Mouse (Mus musculus): ENCODE data around the gene Stx4a.
"Not testable (repeated sequence)": the region's sequence is repeated elsewhere in the genome, so short reads cannot be mapped to it uniquely, and the experiment has no call there.

Stx4a gene

GRCm38 (mm10) chr7:127824176-127824871 lies at the start of gene Stx4a, which contains the start of gene Stx1b:
Gene Stx4a, plus strand, starts transcription at chr7:127824294.
Gene Stx1b, minus strand, starts transcription at chr7:127824549.
- DNase-seq, result no peak

- not testable (repeated sequence) for DNase-seq
These were observed 48.3 kb upstream of the Stx4a start for GRCm38 (mm10) chr7:127775837-127776236.

DNA sequence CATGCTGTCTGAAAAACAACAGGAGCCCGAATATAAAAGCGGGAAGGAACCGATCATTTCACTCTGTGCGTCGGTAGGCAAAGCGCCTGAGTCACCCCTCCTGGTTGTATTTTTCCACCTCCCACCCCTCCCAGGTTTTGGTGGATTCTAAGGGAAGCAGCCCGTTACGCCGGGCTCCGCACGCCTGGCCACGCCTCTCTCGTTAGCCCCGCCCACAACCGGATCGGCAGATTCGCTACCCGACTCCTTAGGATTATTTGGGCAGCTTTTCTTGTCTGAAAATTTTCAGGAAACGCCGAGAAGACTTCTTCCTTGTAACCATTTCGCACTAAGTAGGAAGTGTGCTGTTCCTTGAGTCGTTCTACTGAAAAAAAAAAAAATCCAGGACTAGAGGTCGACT lies 47.7 kb upstream of the Stx4a start, which contains the start of gene Setd1a:
Gene Setd1a, plus strand, starts transcription at position 245 of the 400 bp plus-strand sequence.
- DNase-seq, result peak; percentile 71 to 88

DNA sequence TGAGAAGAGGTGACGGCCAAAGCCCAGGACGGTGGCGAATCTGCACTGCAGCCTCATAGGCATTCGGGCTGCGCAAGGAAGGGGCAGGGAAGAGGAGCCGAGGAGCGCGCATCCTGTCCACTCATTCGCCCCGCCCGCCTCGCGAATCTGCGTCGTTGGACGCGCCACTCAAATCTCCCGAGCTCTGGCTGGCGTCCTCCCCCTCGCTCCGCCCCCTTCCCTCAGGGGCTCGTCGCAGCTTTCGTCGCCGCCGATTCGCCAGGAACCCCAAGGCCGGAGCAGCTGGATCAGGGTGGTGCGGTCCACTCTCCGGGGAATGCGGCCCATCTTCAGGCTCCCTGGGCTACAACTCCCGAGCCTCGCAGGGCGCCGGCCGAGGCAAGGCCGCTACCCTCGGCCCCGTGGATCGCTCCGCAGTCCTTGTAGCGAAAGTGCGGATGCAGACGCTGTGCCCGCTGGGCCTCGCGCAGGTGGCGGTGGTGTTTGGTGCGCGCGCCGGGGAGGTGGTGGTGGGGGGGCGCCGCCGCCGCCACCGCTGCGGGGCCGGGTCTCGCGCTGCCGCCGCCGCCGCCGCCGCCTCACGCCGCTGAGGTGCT lies 47.1 kb upstream of the Stx4a start:
- peak; percentile 92 to 95 for DNase-seq

GRCm38 (mm10) chr7:127777474-127778266 lies 46.4 kb upstream of the Stx4a start:
- peak; percentile 45 to 57 for DNase-seq

- no peak for DNase-seq
These were observed 45.7 kb upstream of the Stx4a start for GRCm38 (mm10) chr7:127778350-127778749.

DNA sequence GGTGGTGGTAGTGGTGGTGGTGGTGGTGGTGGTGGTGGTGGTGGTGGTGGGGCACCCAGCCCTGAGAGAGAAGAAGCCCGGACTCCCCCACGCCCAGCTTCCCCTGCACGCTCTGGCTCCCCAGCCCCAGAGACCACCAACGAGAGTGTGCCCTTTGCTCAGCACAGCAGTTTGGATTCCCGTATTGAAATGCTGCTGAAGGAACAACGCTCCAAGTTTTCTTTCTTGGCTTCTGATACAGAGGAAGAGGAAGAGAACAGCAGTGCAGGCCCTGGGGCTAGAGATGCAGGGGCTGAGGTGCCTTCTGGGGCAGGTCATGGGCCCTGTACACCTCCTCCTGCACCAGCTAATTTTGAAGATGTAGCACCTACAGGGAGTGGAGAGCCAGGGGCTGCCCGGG lies 38.8 kb upstream of the Stx4a start, which contains the start of gene Gm49388:
Gene Gm49388, plus strand, starts transcription at position 301 of the 400 bp plus-strand sequence.
- DNase-seq, result no peak

- DNase-seq, result no peak
These were observed 26.8 kb upstream of the Stx4a start for GRCm38 (mm10) chr7:127797076-127797845.

- DNase-seq, result no peak
These were observed 25.5 kb upstream of the Stx4a start for GRCm38 (mm10) chr7:127798591-127798990.

GRCm38 (mm10) chr7:127799211-127799610 lies 24.9 kb upstream of the Stx4a start:
- no peak for DNase-seq

DNA sequence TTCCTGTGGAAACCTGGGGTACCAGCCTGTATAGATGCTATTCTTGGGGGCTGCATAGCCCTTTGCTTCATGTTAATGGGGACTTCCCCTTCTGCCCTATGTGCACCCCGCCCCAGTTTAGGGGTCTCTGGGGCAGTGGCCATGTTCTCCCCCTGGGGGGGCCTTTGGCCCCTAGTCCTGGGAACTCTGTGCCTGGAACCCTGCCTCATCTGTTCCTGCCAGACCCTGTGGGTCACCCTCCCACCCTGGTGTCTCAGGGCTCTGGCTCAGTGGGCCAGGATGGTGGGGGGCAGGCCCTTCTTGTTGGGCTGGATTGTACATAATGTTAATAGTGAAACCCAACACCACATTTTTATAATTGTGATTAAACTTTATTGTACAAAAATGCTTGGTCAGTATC lies 24.4 kb upstream of the Stx4a start:
- DNase-seq, result no peak

- peak; percentile 63 to 78 for DNase-seq
These were observed 23.6 kb upstream of the Stx4a start, which contains the start of gene Hsd3b7 for GRCm38 (mm10) chr7:127800435-127801009. Gene Hsd3b7, plus strand, starts transcription at chr7:127800604.

GRCm38 (mm10) chr7:127801010-127801621 lies 23.0 kb upstream of the Stx4a start:
- DNase-seq, result no peak

DNA sequence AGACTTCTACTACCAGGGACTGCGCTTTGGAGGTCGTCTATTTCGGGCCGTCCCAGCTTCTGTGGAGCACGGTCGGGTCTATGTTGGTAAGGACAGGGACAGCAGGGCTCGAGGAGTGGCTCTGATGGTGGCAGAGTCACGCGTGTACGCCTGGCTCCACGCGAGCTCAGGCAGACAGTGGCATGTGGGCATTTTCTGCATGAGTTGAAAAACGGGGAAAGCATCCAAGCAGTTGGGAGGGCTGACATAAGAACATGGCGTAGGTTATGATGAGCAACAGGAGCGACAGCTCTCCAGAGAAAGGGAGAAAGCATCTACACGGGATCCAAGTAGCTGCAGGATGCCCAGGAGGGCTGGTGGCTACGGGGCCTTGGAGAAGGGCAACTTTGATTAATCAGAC lies 21.8 kb upstream of the Stx4a start:
- DNase-seq, result no peak

GRCm38 (mm10) chr7:127808821-127809220 lies 15.3 kb upstream of the Stx4a start:
- DNase-seq, result no peak

- DNase-seq, result no peak
These were observed 14.2 kb upstream of the Stx4a start for GRCm38 (mm10) chr7:127809846-127810245.

DNA sequence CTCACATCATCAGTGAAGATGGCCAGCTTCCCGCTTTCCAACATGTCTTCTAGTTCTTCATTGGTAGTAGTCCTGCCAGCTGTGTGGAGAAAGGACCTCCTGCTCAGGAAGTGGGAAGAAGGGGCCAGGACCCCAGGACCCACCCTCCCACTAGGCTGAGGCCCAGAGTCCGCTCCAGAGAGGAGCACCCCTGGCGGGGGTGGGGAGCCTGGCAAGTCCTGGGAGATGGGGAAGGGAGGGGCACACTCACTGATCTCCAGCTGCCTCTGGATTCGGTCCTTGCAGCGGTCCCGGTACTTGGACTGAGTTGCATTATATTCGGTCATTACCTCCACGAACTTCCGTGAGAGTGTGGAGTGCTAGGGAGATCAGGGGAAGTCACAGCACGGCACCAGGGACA lies 13.4 kb upstream of the Stx4a start:
- no peak for DNase-seq

- no peak for DNase-seq
These were observed 12.9 kb upstream of the Stx4a start for GRCm38 (mm10) chr7:127811240-127811639.

DNA sequence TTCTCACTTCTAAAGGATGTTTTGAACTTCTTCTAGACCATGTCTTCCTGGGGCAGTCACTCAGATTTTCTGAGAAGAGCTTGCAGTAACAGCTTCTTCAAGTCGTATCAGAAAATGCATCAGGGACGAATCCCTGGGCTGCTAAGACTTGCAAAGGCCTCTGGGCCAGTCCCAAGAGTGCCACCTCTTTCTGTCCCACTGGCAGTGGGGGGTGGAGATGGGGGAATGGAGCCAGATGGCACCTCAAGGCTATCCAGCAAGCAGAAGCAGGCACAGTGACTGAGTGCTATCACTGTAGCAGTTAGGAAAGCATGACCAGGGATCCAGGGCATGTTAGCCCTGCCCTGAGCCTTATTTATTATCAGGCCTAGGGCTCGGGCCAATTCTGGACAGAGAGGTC lies 11.8 kb upstream of the Stx4a start:
- no peak for DNase-seq

- no peak for DNase-seq
These were observed 10.3 kb upstream of the Stx4a start for GRCm38 (mm10) chr7:127813821-127814220.

DNA sequence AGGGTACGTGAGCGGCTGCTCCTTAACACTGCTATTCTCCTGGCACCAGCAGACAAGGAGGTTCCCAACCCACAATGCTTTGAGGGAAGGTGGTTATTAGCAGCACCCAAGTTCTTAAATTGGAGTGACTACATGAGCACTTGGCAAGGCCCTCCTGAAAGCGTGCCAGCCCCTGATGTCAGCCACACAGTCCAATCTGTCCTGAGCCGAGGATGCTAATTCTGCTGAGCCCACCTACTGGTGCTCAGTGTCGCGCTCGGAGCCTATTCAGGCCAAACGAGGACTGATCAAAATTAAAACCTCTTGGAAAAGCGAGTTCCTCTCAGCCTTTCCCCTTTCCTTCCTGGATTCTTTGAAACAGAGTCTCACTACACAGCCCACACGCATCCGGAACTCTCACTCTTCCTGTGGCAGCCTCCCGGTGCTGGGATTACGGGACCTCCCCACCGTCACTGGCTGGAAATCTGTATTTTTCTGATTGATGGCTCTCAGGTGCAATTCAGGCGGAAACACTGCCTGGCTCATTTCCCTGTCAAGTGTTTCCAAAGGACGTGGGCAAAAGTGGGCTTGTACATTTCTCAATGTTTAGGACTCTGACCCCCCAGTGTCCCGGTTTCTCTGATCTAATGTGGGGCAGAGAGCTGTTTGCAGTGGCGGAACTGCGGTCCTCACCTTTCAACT lies 9.7 kb upstream of the Stx4a start:
- no peak for DNase-seq

Measured in spleen, adult 18-20 months (tissue).